ENCODE assay signal across 33 mouse cellular contexts in the genomic region with DNA sequence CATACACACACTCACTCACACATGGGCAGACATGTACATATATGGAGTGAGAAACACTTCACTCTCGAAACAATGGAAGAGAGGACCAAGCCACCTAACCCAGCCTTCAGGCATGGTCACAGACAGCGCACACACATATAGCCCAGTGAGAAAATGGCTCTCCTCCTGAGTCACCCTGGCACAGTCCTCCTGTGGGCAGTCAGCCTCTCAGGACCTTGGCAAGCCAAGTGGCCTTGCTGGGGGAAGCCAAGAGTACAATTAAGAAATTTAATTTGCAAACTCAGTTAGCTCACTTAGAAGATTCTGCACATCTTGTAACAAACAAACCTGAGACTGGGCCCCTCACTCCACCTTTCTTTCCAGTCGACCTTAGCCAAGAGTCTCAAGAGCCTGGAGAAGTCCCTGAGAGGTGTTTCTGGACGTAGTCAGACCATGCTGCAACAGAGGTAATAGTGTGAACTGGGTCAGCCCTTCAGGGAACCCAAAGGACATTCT. TPM values are rescaled to one million over a fixed set of nuclear protein-coding genes. Genes with fewer than 3 reads are reported as not detected.
DNase-seq lines count a peak whose midpoint lies in the region; TF ChIP-seq lines count a peak whose summit lies in the region.
"Had no signal": no experiment of that assay in that cellular context is flagged by ENCODE, and none has a peak within 500 bp of the region (broad histone marks: within the 10 kb centered on the region; RNA-seq: fewer than 3 reads in every experiment).

No protein-coding gene starts in this region.

- TF ChIP-seq POLR2A in cerebellum, adult 2 months (IDR thresholded peaks at IDR 0.05; ENCODE audit: borderline replicate concordance, insufficient read depth, low read length): no peak

- no peaks in the 10 kb centered on the region for H3K27me3 ChIP-seq in cerebellum, adult 2 months (ENCODE audit: control insufficient read depth, insufficient read depth, low read length)
- H3K27me3 ChIP-seq: hindbrain, embryonic 12.5 days; intestine, embryonic 15.5 days; limb, embryonic 15.5 days; liver, embryonic 13.5 days; midbrain, embryonic 13.5 days had no signal

- 48% methylated on average over 4 of the region's 4 CpGs for WGBS in cerebellum, adult 2 months

- H3K4me3 ChIP-seq in cerebellum, adult 2 months (replicated peaks; ENCODE audit: insufficient read depth, low read depth, low read length): no peak overlapping the region
- H3K4me3 ChIP-seq: erythroblast, embryonic 14.5 days; gastrocnemius, adult 2 months; hindbrain, embryonic 12.5 days; intestine, embryonic 15.5 days; limb, embryonic 10.5 days; limb, embryonic 15.5 days; liver, embryonic 13.5 days; midbrain, embryonic 13.5 days had no signal

- H3K27ac ChIP-seq in cerebellum, adult 2 months (ENCODE audit: insufficient read depth, low read length): no peak overlapping the region; the same call in 1 of the 2 replicates
- H3K27ac ChIP-seq: gastrocnemius, adult 2 months; hindbrain, embryonic 12.5 days; hindbrain, postnatal 0 days; intestine, embryonic 15.5 days; kidney, postnatal 0 days; limb, embryonic 10.5 days; limb, embryonic 15.5 days; liver, embryonic 13.5 days; macrophage; midbrain, embryonic 13.5 days had no signal

- peaks cover 35% of the 10 kb centered on the region for H3K4me1 ChIP-seq in cerebellum, adult 2 months (ENCODE audit: control insufficient read depth, insufficient read depth, low read length)
- H3K4me1 ChIP-seq: hindbrain, embryonic 12.5 days; intestine, embryonic 15.5 days; limb, embryonic 10.5 days; limb, embryonic 15.5 days; liver, embryonic 13.5 days; midbrain, embryonic 13.5 days had no signal

- TF ChIP-seq CTCF in cerebellum, adult 2 months (IDR thresholded peaks at IDR 0.05; ENCODE audit: borderline replicate concordance, insufficient read depth, low read depth, low read length): no peak

- peak; percentile 56 to 70 for DNase-seq in cerebellum, adult 2 months
- no peak for DNase-seq in cerebellum, adult 11-12 months
- DNase-seq in adrenal gland, adult 8-10 months: peak; percentile 73
- DNase-seq in adrenal gland, postnatal 36 days: peak; percentile 76 to 82
- no peak for DNase-seq in lung, postnatal 14 days
- no peak for DNase-seq in thymus, adult 18-20 months
- no peak for DNase-seq in embryo, embryonic 10.5 days (ENCODE audit: low spot score)
- DNase-seq: gastrocnemius, adult 2 months; gastrocnemius, postnatal 36 days; heart, adult 18-20 months; heart, postnatal 36 days; kidney, adult 2 months; liver, embryonic 13.5 days; lung, adult 18-20 months; right cerebral cortex, postnatal 25 days; thymus, adult 2 months; thymus, postnatal 4 days had no signal

RNA-seq across cellular contexts. Expression of gene Slc35f3, which starts 23.4 kb away (rescaled TPM):
- polyA plus RNA-seq in cerebellum, adult 2 months (2012; rRNA removed): 15.8 and 17.7 TPM in 2 replicates
- 1 to 10 TPM in 2 of 4 experiments, under 1 TPM in 2; 0.24 to 2.1 (median 1.3) TPM for total RNA-seq in adrenal gland, adult 8-10 months (2022)
- total RNA-seq in adrenal gland, postnatal 36 days (2021): 1 to 10 TPM in 1 of 2 experiments, under 1 TPM in 1; 0.20 to 2.8 TPM
- total RNA-seq: common myeloid progenitor, adult 5-6 weeks; gastrocnemius, adult 2 months; gastrocnemius, postnatal 36 days; heart, adult 18-20 months; heart, postnatal 36 days; megakaryocyte-erythroid progenitor cell, adult 5-6 weeks; monocyte, adult 5-6 weeks had no signal
- polyA plus RNA-seq: CD4-positive, CD25-positive, alpha-beta regulatory T cell, adult 4 months; erythroblast, embryonic 14.5 days; forebrain, embryonic 11.5 days; heart, embryonic 11.5 days; heart, embryonic 16.5 days; liver, embryonic 13.5 days; macrophage had no signal

Comparison
In these comparisons a context has a peak if more than half of its experiments do, and no peak if none do; other contexts are left out.
1. DNase-seq: peak in cerebellum, adult 2 months (2 of 2), adrenal gland, adult 8-10 months (single experiment) and adrenal gland, postnatal 36 days (2 of 2); none in cerebellum, adult 11-12 months (single experiment), lung, postnatal 14 days (single experiment), thymus, adult 18-20 months (0 of 2) and embryo, embryonic 10.5 days (single experiment).